Mouse (Mus musculus): ENCODE results near the gene Ilk.
"Not testable (repeated sequence)": the region's sequence is repeated elsewhere in the genome, so short reads cannot be mapped to it uniquely, and the experiment has no call there.

Ilk gene

GRCm38 (mm10) chr7:105736264-105736901 lies at the start of gene Ilk:
Ilk (plus strand) TSS chr7:105736592.
- in situ Hi-C loops (cut with MboI; ENCODE audit: low sequenced_read_pairs), result no loop called here

GRCm38 (mm10) chr7:105690875-105691274 lies 45.5 kb upstream of the Ilk start:
- in situ Hi-C loops (cut with MboI; ENCODE audit: low sequenced_read_pairs), result no loop called here

GRCm38 (mm10) chr7:105703184-105703583 lies 33.2 kb upstream of the Ilk start:
- in situ Hi-C loops (cut with MboI; ENCODE audit: low sequenced_read_pairs), result no loop called here

- in situ Hi-C loops (cut with MboI; ENCODE audit: low sequenced_read_pairs), result no loop called here
These were observed 32.6 kb upstream of the Ilk start for GRCm38 (mm10) chr7:105703816-105704215.

- in situ Hi-C loops (cut with MboI; ENCODE audit: low sequenced_read_pairs), result no loop called here
These were observed 27.7 kb upstream of the Ilk start for GRCm38 (mm10) chr7:105708733-105709132.

- in situ Hi-C loops (cut with MboI; ENCODE audit: low sequenced_read_pairs), result no loop called here
These were observed 21.0 kb upstream of the Ilk start for GRCm38 (mm10) chr7:105715366-105715765.

GRCm38 (mm10) chr7:105721916-105722315 lies 14.5 kb upstream of the Ilk start:
- in situ Hi-C loops (cut with MboI; ENCODE audit: low sequenced_read_pairs), result no loop called here

- in situ Hi-C loops (cut with MboI; ENCODE audit: low sequenced_read_pairs), result loop anchor here (5.0 kb wide), 1 partner anchor 91 kb away; no protein-coding TSS in a partner anchor
These were observed 10.0 kb upstream of the Ilk start for GRCm38 (mm10) chr7:105726144-105726979.

GRCm38 (mm10) chr7:105726980-105727325 lies 9.4 kb upstream of the Ilk start:
- in situ Hi-C loops (cut with MboI; ENCODE audit: low sequenced_read_pairs), result loop anchor here (5.0 kb wide), 1 partner anchor 90 kb away; no protein-coding TSS in a partner anchor

GRCm38 (mm10) chr7:105728701-105729428 lies 7.5 kb upstream of the Ilk start:
- in situ Hi-C loops (cut with MboI; ENCODE audit: low sequenced_read_pairs), result loop anchor here (5.0 kb wide), 1 partner anchor 88 kb away; no protein-coding TSS in a partner anchor

- in situ Hi-C loops (cut with MboI; ENCODE audit: low sequenced_read_pairs), result no loop called here
These were observed 2.6 kb upstream of the Ilk start for GRCm38 (mm10) chr7:105733836-105734235.

GRCm38 (mm10) chr7:105734826-105735225 lies 1.6 kb upstream of the Ilk start:
- in situ Hi-C loops (cut with MboI; ENCODE audit: low sequenced_read_pairs), result no loop called here

- in situ Hi-C loops (cut with MboI; ENCODE audit: low sequenced_read_pairs), result not testable (repeated sequence)
These were observed 928 bp upstream of the Ilk start for GRCm38 (mm10) chr7:105735464-105735863.

GRCm38 (mm10) chr7:105736911-105737521 lies 624 bp downstream of the Ilk start, which contains the start of gene Rrp8:
Rrp8 (minus strand) TSS chr7:105737385.
- in situ Hi-C loops (cut with MboI; ENCODE audit: low sequenced_read_pairs), result no loop called here

- in situ Hi-C loops (cut with MboI; ENCODE audit: low sequenced_read_pairs), result no loop called here
These were observed 1.3 kb downstream of the Ilk start for GRCm38 (mm10) chr7:105737648-105738047.

- in situ Hi-C loops (cut with MboI; ENCODE audit: low sequenced_read_pairs), result no loop called here
These were observed 1.9 kb downstream of the Ilk start for GRCm38 (mm10) chr7:105738286-105738685.

- in situ Hi-C loops (cut with MboI; ENCODE audit: low sequenced_read_pairs), result no loop called here
These were observed 2.6 kb downstream of the Ilk start for GRCm38 (mm10) chr7:105738948-105739347.

- in situ Hi-C loops (cut with MboI; ENCODE audit: low sequenced_read_pairs), result no loop called here
These were observed 3.9 kb downstream of the Ilk start for GRCm38 (mm10) chr7:105740089-105740795.

GRCm38 (mm10) chr7:105740851-105741250 lies 4.5 kb downstream of the Ilk start:
- in situ Hi-C loops (cut with MboI; ENCODE audit: low sequenced_read_pairs), result no loop called here

- in situ Hi-C loops (cut with MboI; ENCODE audit: low sequenced_read_pairs), result no loop called here
These were observed 5.6 kb downstream of the Ilk start for GRCm38 (mm10) chr7:105741978-105742377.
